Mouse (Mus musculus) lung, adult 18-20 months (tissue): Measurements from ENCODE around the gene Tnik.

Experiments used
- DNase-seq, 2 experiments: peaks; one replicate each; pipeline ENCODE4 v3.0.0; 2022; ENCODE audit warnings: mixed read lengths in 2 of 2

Tnik gene

GRCm38 (mm10) chr3:28638957-28639356 is 375.9 kb downstream of the Tnik start:
- peak in 1 of 2 experiments; percentile 3 for DNase-seq

GRCm38 (mm10) chr3:28643252-28643947 is 380.4 kb downstream of the Tnik start:
- DNase-seq = no peak

GRCm38 (mm10) chr3:28652574-28652973 is 389.6 kb downstream of the Tnik start:
- DNase-seq = no peak

GRCm38 (mm10) chr3:28653043-28653442 is 390.0 kb downstream of the Tnik start:
- no peak for DNase-seq

GRCm38 (mm10) chr3:28654740-28655139 is 391.7 kb downstream of the Tnik start:
- no peak for DNase-seq

GRCm38 (mm10) chr3:28658349-28658748 is 395.3 kb downstream of the Tnik start:
- no peak for DNase-seq

GRCm38 (mm10) chr3:28680851-28681250 is 417.8 kb downstream of the Tnik start:
- no peak for DNase-seq

GRCm38 (mm10) chr3:28681866-28682265 is 418.9 kb downstream of the Tnik start:
- DNase-seq = no peak

GRCm38 (mm10) chr3:28682411-28682810 is 419.4 kb downstream of the Tnik start:
- DNase-seq = no peak

GRCm38 (mm10) chr3:28685510-28685909 is 422.5 kb downstream of the Tnik start:
- DNase-seq = peak in 1 of 2 experiments; percentile 2

- DNase-seq = no peak
Observed at GRCm38 (mm10) chr3:28694811-28695210, 431.8 kb downstream of the Tnik start.

GRCm38 (mm10) chr3:28695608-28696007 is 432.6 kb downstream of the Tnik start:
- no peak for DNase-seq

- DNase-seq = no peak
Observed at GRCm38 (mm10) chr3:28696162-28696561, 433.1 kb downstream of the Tnik start.

- DNase-seq = no peak
Observed at GRCm38 (mm10) chr3:28697797-28698196, 434.8 kb downstream of the Tnik start, which contains the start of gene Slc2a2. Slc2a2 (plus strand) TSS chr3:28697903.

- no peak for DNase-seq
Observed at GRCm38 (mm10) chr3:28699601-28700000, 436.6 kb downstream of the Tnik start.

- no peak for DNase-seq
Observed at GRCm38 (mm10) chr3:28705522-28706137, 442.6 kb downstream of the Tnik start.

GRCm38 (mm10) chr3:28706736-28707135 is 443.7 kb downstream of the Tnik start:
- no peak for DNase-seq

- peak in 1 of 2 experiments; percentile 20 for DNase-seq
Observed at GRCm38 (mm10) chr3:28709740-28710139, 446.7 kb downstream of the Tnik start.

- no peak for DNase-seq
Observed at GRCm38 (mm10) chr3:28713913-28714698, 451.1 kb downstream of the Tnik start.

- DNase-seq = no peak
Observed at GRCm38 (mm10) chr3:28718521-28718920, 455.5 kb downstream of the Tnik start.

- DNase-seq = no peak
Observed at GRCm38 (mm10) chr3:28721218-28721617, 458.2 kb downstream of the Tnik start.

- DNase-seq = peak; percentile 8 to 44
Observed at GRCm38 (mm10) chr3:28721838-28722237, 458.8 kb downstream of the Tnik start.

- DNase-seq = no peak
Observed at GRCm38 (mm10) chr3:28722531-28722930, 459.5 kb downstream of the Tnik start.

GRCm38 (mm10) chr3:28723534-28723933 is 460.5 kb downstream of the Tnik start:
- no peak for DNase-seq
